Mouse (Mus musculus) ES-Bruce4 (cell line): ENCODE data around the gene Hrh1. TPM values are rescaled to one million over a fixed set of nuclear protein-coding genes. Genes with fewer than 3 reads are reported as not detected.
A peak's percentile ranks its signal among the peaks of the same experiment; 100 is the strongest.

ENCODE experiments used
- H3K27ac ChIP-seq: 2 replicates; pipeline ENCODE4 v1.5.1; 2012; ENCODE audit warnings: low read length, inconsistent platforms; ENCODE audit not compliant: insufficient read depth
- H3K27me3 ChIP-seq: 2 replicates; pipeline ENCODE4 v1.6.1; 2012; ENCODE audit warnings: mild to moderate bottlenecking, low read length, inconsistent platforms; ENCODE audit not compliant: control insufficient read depth, poor library complexity, insufficient read depth, severe bottlenecking
- H3K36me3 ChIP-seq: 2 replicates; pipeline ENCODE4 v1.6.1; 2012; ENCODE audit warnings: inconsistent platforms, mild to moderate bottlenecking, low read length, moderate library complexity; ENCODE audit not compliant: control insufficient read depth, poor library complexity, insufficient read depth, severe bottlenecking
- H3K4me1 ChIP-seq: one replicate; pipeline ENCODE4 v1.8.1; 2011; ENCODE audit warnings: low read length; ENCODE audit not compliant: control insufficient read depth, insufficient read depth
- H3K4me3 ChIP-seq: 2 replicates; pipeline ENCODE4 v1.5.1; 2011; ENCODE audit warnings: low read depth, mild to moderate bottlenecking, low read length
- H3K9ac ChIP-seq: 2 replicates; pipeline ENCODE4 v1.6.1; 2012; ENCODE audit warnings: low read depth, mild to moderate bottlenecking, inconsistent platforms; ENCODE audit not compliant: poor library complexity, severe bottlenecking
- H3K9me3 ChIP-seq: replicated peaks from 2 replicates; pipeline ENCODE4 v1.6.1; 2012; ENCODE audit warnings: mild to moderate bottlenecking, low read length, inconsistent platforms; ENCODE audit not compliant: control insufficient read depth, poor library complexity, insufficient read depth, severe bottlenecking
- CTCF ChIP-seq: IDR thresholded peaks from one replicate; pipeline ENCODE4 v1.8.1; 2011; ENCODE audit warnings: low read depth, low read length
- EP300 ChIP-seq: IDR thresholded peaks from 2 replicates; pipeline ENCODE4 v1.6.1; 2011; ENCODE audit warnings: low read depth, low read length; ENCODE audit not compliant: insufficient read depth
- POLR2A ChIP-seq: IDR thresholded peaks from one replicate; pipeline ENCODE4 v1.8.1; 2011; ENCODE audit warnings: low read length; ENCODE audit not compliant: insufficient read depth
- polyA plus RNA-seq: library from polyadenylated mRNA; stranded (reverse); fragments of >200 nt; gene quantifications from 2 replicates; pipeline ENCODE4 v1.2.4, GENCODE M21; 2011; ENCODE audit warnings: low read depth; ENCODE audit not compliant: missing spikeins, insufficient read depth, insufficient read length

Gene Hrh1
- polyA plus RNA-seq, 1 experiment, result 1.8 TPM

- Histone ChIP-seq H3K4me1 (no peaks in the 10 kb centered on the region), H3K27ac (no peak overlapping the region), H3K9ac (no peak overlapping the region), H3K36me3 (no peaks in the 10 kb centered on the region), H3K27me3 (no peaks in the 10 kb centered on the region), H3K4me3 (no peak overlapping the region), H3K9me3 (no peaks in the 10 kb centered on the region)
- no peak for TF ChIP-seq CTCF
- TF ChIP-seq POLR2A, result no peak
- no peak for TF ChIP-seq EP300
Observed at GRCm38 (mm10) chr6:114457299-114457698, 59.6 kb downstream of the Hrh1 start.

- Histone ChIP-seq H3K9me3 (no peaks in the 10 kb centered on the region), H3K4me3 (no peak overlapping the region), H3K27ac (no peak overlapping the region), H3K9ac (no peak overlapping the region), H3K4me1 (no peaks in the 10 kb centered on the region), H3K36me3 (no peaks in the 10 kb centered on the region), H3K27me3 (no peaks in the 10 kb centered on the region)
- TF ChIP-seq EP300 (no peak), CTCF (no peak)
Observed at GRCm38 (mm10) chr6:114458191-114458590, 60.5 kb downstream of the Hrh1 start.

GRCm38 (mm10) chr6:114459969-114460368 is 62.2 kb downstream of the Hrh1 start:
- no peak overlapping the region for H3K4me3 ChIP-seq
- H3K27me3 ChIP-seq, result no peaks in the 10 kb centered on the region
- H3K9ac ChIP-seq, result no peak overlapping the region
- H3K4me1 ChIP-seq, result no peaks in the 10 kb centered on the region
- H3K9me3 ChIP-seq, result no peaks in the 10 kb centered on the region
- TF ChIP-seq CTCF, result no peak
- TF ChIP-seq EP300, result no peak
- no peak for TF ChIP-seq POLR2A
- H3K27ac ChIP-seq, result no peak overlapping the region
- H3K36me3 ChIP-seq, result no peaks in the 10 kb centered on the region

GRCm38 (mm10) chr6:114461536-114461935 is 63.8 kb downstream of the Hrh1 start:
- no peaks in the 10 kb centered on the region for H3K36me3 ChIP-seq
- no peaks in the 10 kb centered on the region for H3K4me1 ChIP-seq
- H3K9me3 ChIP-seq, result no peaks in the 10 kb centered on the region
- no peaks in the 10 kb centered on the region for H3K27me3 ChIP-seq
- H3K4me3 ChIP-seq, result no peak overlapping the region
- no peak for TF ChIP-seq POLR2A
- TF ChIP-seq EP300, result no peak
- TF ChIP-seq CTCF, result no peak
- no peak overlapping the region for H3K27ac ChIP-seq
- no peak overlapping the region for H3K9ac ChIP-seq

- H3K4me1 ChIP-seq, result no peaks in the 10 kb centered on the region
- H3K36me3 ChIP-seq, result no peaks in the 10 kb centered on the region
- no peaks in the 10 kb centered on the region for H3K27me3 ChIP-seq
- no peaks in the 10 kb centered on the region for H3K9me3 ChIP-seq
- no peak overlapping the region for H3K27ac ChIP-seq
- no peak overlapping the region for H3K4me3 ChIP-seq
- no peak overlapping the region for H3K9ac ChIP-seq
- peak; percentile 25 for TF ChIP-seq CTCF
- TF ChIP-seq EP300, result no peak
Observed at GRCm38 (mm10) chr6:114462747-114463146, 65.0 kb downstream of the Hrh1 start.

GRCm38 (mm10) chr6:114473541-114473940 is 75.8 kb downstream of the Hrh1 start:
- no peaks in the 10 kb centered on the region for H3K9me3 ChIP-seq
- no peaks in the 10 kb centered on the region for H3K27me3 ChIP-seq
- H3K9ac ChIP-seq, result no peak overlapping the region
- no peaks in the 10 kb centered on the region for H3K36me3 ChIP-seq
- no peak overlapping the region for H3K4me3 ChIP-seq
- H3K4me1 ChIP-seq, result no peaks in the 10 kb centered on the region
- no peak for TF ChIP-seq POLR2A
- no peak for TF ChIP-seq CTCF
- TF ChIP-seq EP300, result no peak
- H3K27ac ChIP-seq, result no peak overlapping the region

GRCm38 (mm10) chr6:114474059-114474458 is 76.3 kb downstream of the Hrh1 start:
- no peaks in the 10 kb centered on the region for H3K9me3 ChIP-seq
- H3K4me3 ChIP-seq, result no peak overlapping the region
- no peak overlapping the region for H3K9ac ChIP-seq
- H3K36me3 ChIP-seq, result no peaks in the 10 kb centered on the region
- TF ChIP-seq EP300, result no peak
- no peak for TF ChIP-seq POLR2A
- TF ChIP-seq CTCF, result no peak
- H3K4me1 ChIP-seq, result no peaks in the 10 kb centered on the region
- H3K27ac ChIP-seq, result no peak overlapping the region
- no peaks in the 10 kb centered on the region for H3K27me3 ChIP-seq
